Mouse (Mus musculus): ENCODE measurements around the gene Ovca2.

DNA sequence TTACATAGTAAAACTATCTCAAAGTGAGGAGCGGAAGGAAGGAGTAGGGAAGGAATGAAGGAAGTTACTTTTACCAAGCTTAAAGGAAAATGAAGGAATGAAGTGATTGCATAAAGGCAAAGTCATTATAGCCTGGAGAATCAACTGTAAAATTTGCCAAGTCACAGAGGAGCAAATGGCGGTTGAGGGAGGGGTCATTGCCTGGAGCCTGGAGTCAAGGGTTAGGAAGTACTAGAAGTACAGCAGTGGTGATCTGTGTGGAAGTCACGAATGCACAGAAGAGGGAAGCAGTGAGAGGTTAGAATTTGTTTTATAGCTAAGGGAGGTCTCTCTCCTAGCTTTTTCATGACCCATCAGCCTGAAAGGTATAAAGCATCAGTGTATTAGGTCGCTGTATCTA, 47.3 kb downstream of the Ovca2 start:
- TF ChIP-seq CTCF (IDR thresholded peaks at IDR 0.05; ENCODE audit: control insufficient read depth, insufficient read depth, insufficient read length) (no peak), MYOG (IDR thresholded peaks at IDR 0.05; ENCODE audit: control insufficient read depth, extremely low read depth, insufficient read length) (no peak)
